Mouse (Mus musculus) lung, adult 2 months (tissue): ENCODE results near the gene Aoc1. TPM values are rescaled to one million over a fixed set of nuclear protein-coding genes. Genes with fewer than 3 reads are reported as not detected.
"Not testable (repeated sequence)": the region's sequence is repeated elsewhere in the genome, so short reads cannot be mapped to it uniquely, and the experiment has no call there.

Experiments
- DNase-seq: peaks from one replicate; pipeline ENCODE4 v3.0.0; 2022
- H3K4me1 ChIP-seq: fragments of 200-500 bp; 2 replicates; pipeline ENCODE4 v1.6.1; 2011; ENCODE audit warnings: low read length; ENCODE audit not compliant: control insufficient read depth, insufficient read depth
- H3K4me3 ChIP-seq: fragments of 200-500 bp; replicated peaks from 2 replicates; pipeline ENCODE3; 2011; ENCODE audit warnings: low read depth, mild to moderate bottlenecking, control low read depth, low read length; ENCODE audit errors: extremely low read depth
- CTCF ChIP-seq: fragments of 200-500 bp; IDR thresholded peaks from 2 replicates; pipeline ENCODE4 v1.5.1; 2011; ENCODE audit warnings: mild to moderate bottlenecking, low read length, control low read depth; ENCODE audit not compliant: insufficient read depth
- POLR2A ChIP-seq: fragments of 200-500 bp; IDR thresholded peaks from 2 replicates; pipeline ENCODE4 v1.6.1; 2011; ENCODE audit warnings: low read depth, mild to moderate bottlenecking, control low read depth, low read length, borderline replicate concordance; ENCODE audit errors: extremely low read depth
- WGBS: fragments of 180-500 bp; shearing (Covaris S2); methylation state at CpG from one replicate; pipeline ENCODE4 v1.1.7; 2018; 5-methylcytosine and 5-hydroxymethylcytosine counted together
- polyA plus RNA-seq: library from polyadenylated mRNA; depleted of rRNA; stranded (reverse); fragments of >200 nt; gene quantifications from 2 replicates; pipeline ENCODE4 v1.2.3, GENCODE M21; 2012

The Aoc1 gene
- polyA plus RNA-seq, 1 experiment, result 4.8 TPM

GRCm38 (mm10) chr6:48867158-48867557, 5.5 kb upstream of the Aoc1 start:
- WGBS, result 79% methylated on average over 4 of the region's 4 CpGs
- H3K4me1 ChIP-seq, result 0 out of 2 replicates have a peak, but pooled peaks cover 2% of the 10 kb centered on the region
- H3K4me3 ChIP-seq, result no peak overlapping the region
- DNase-seq, result no peak
- TF ChIP-seq POLR2A (no peak), CTCF (no peak)

DNA sequence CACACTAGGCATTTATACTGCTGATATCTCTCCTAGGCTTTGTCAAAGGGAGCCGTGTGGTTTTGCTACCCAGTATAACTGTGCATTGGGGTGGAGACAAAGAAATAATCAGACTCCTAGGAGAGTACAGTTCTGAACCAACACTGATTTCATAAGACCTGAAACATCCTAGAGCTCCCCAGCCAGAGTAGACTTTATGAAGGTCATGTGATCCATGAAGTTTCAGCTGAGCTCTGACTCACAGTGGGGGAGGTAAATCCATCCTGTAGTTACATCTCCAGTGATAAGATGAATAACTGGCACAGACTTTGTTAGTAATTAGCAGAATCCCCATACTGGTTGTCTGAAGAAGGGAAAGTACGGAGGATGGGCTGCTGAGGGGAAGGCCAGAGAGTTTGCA, 2.9 kb upstream of the Aoc1 start:
- 63% methylated on average over 2 of the region's 2 CpGs for WGBS
- Histone ChIP-seq H3K4me1 (no peaks in the 10 kb centered on the region), H3K4me3 (no peak overlapping the region)
- TF ChIP-seq POLR2A (no peak), CTCF (no peak)
- no peak for DNase-seq

DNA sequence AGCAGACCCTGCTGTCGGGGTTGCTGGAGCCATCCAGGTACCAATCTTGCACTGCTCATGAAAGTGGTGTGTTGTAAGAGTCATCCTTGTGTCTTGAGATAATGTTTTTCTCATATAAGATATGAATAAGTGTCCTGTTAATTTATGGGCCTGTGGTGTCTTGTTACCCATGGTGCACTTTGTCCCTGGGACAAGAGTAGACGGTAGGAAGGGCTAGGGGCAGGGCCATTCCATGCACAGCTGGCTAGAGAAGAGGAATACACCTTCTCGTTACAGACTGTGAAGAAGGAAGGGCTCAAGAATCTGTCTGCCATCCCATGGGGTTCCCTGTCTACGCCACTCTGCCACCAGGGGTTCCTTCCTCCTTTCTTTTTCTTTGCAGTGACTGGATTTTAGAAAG, 1.9 kb downstream of the Aoc1 start:
- no peak for DNase-seq
- H3K4me3 ChIP-seq, result no peak overlapping the region
- TF ChIP-seq POLR2A (no peak), CTCF (no peak)
- 87% methylated on average over 4 of the region's 4 CpGs for WGBS
- H3K4me1 ChIP-seq, result no peaks in the 10 kb centered on the region

DNA sequence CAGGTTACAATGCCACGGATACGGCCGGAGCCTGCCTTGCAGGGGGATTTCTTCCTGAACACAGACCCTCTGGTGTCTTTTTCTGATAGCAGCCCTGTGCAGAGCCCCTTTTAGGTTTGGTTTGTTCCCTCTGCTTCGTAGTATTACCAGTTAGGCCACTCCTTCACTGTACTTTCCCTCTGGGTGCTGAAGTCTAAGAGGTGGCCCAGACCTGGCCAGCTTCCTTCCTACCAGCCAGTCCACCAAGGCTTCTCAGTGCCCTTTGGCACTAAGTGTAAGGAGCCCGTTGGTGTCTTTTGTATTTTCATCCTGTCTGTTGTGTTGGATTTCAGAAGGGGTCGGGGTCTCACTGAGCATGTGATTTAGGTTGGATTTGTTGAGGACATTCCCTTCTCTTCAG, 2.8 kb downstream of the Aoc1 start:
- TF ChIP-seq POLR2A (no peak), CTCF (no peak)
- no peaks in the 10 kb centered on the region for H3K4me1 ChIP-seq
- no peak for DNase-seq
- 87% methylated on average over 6 of the region's 6 CpGs for WGBS
- no peak overlapping the region for H3K4me3 ChIP-seq

- 70% methylated on average over 5 of the region's 5 CpGs for WGBS
- H3K4me1 ChIP-seq, result no peaks in the 10 kb centered on the region
- H3K4me3 ChIP-seq, result no peak overlapping the region
- no peak for DNase-seq
- no peak for TF ChIP-seq POLR2A
- no peak for TF ChIP-seq CTCF
Measured at GRCm38 (mm10) chr6:48876510-48877135, 3.9 kb downstream of the Aoc1 start.

DNA sequence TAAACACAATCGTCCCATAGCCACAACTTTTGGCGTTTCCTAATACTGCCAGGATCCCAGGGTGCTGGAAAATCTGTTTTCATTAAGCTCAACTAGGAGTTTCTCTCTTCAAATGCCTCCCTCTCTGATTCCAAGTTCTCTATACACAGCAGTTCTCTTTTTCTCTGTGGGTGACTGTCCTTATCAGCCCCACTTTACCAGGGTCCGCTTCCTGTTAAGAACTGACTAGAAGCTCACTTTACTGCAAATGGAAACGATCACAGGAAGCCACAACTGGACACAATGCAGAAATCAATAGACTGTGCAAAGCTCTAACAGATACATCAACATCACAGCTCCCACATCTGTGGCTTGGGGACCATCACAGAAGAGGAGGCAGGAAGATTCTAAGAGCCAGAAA, 21.5 kb downstream of the Aoc1 start:
- H3K4me1 ChIP-seq, result no peaks in the 10 kb centered on the region
- H3K4me3 ChIP-seq, result no peak overlapping the region
- no peak for DNase-seq
- TF ChIP-seq POLR2A (no peak), CTCF (no peak)
- WGBS, result 39% methylated on average over 4 of the region's 4 CpGs

DNA sequence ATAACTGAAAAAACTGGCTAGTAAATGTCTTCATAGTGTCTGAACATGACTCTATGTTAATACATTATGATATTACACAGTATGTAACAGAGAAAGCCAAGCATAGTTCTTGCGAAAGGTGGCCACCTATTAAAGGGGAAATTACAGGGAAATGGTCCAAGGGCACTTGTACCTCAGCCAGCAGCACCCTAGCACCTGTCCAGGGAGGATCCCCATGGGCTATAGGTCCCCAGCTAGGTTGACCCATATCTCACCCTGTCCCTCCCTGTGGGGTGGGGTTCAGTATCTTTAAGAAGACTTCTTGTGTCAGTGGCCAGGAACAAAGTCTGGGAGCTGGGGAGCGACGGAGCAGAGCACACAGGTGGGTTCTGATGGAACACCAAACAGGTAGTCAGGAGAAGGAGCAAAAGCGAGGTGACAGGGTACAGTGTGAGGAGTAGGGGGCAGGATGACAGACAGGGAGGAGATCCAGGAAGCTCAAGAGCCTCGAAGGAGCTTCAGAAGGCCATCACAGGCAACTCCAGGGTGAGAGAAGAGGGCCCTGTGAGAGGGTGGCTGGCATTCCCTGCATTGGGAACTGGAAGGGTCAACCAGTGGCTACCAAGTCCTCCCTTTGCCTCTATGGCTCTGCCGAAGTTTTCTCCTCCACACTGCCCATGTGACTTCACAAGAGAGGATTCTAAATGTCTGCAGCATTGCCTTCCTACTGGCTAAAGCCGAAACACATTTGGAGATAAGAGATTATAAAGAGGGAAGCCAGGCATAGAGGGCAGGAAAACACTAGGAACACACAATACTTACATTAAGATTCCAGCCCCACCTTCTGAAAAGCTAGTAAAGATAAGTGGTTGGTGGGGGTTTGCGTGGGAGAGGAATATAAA, 22.5 kb downstream of the Aoc1 start:
- 76% methylated on average over 8 of the region's 8 CpGs for WGBS
- H3K4me1 ChIP-seq, result no peaks in the 10 kb centered on the region
- no peak for DNase-seq
- TF ChIP-seq CTCF (no peak), POLR2A (no peak)
- no peak overlapping the region for H3K4me3 ChIP-seq

DNA sequence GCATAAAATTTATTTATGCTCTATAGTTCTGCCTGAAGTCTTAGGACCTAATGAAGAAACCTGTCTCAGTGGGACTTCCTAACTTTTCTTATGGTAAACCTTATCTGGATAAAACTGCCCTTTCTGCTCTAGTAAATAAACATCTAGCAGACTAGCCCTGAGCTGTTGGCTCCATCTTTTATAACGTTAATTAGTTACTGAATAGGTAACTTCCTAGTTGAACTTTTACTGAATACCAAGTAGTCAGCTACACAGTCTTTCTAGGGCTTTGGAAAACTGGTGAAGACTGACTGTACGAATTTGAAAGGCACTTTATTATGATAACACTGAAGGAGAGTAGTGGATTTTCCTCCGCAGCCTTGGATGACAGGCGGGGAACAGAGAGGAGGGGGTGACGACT, 23.2 kb downstream of the Aoc1 start:
- 89% methylated on average over 5 of the region's 5 CpGs for WGBS
- Histone ChIP-seq H3K4me1 (no peaks in the 10 kb centered on the region), H3K4me3 (no peak overlapping the region)
- DNase-seq, result no peak
- TF ChIP-seq POLR2A (no peak), CTCF (no peak)

DNA sequence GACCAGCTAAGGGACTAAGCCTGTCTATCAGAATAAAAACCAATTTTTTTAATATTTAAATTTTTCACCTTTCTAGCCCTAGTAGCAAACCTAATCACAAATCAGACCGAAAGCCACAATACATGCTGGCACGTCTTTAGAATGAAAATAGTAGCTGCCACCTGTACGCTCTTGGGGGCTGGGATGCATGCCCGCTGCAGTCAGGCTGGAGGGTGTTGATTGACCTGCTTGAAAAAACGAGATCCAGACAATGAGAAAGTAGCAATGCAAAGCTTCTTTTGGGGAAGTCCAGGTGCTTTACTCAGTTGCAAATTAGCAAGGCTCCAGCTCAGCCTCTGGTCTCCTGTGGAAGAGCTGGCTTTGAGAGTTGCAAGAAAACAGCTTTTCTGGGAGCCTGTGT, 24.3 kb downstream of the Aoc1 start:
- Histone ChIP-seq H3K4me1 (no peaks in the 10 kb centered on the region), H3K4me3 (no peak overlapping the region)
- WGBS, result 80% methylated on average over 5 of the region's 5 CpGs
- no peak for TF ChIP-seq CTCF
- TF ChIP-seq POLR2A, result no peak
- no peak for DNase-seq

GRCm38 (mm10) chr6:48901316-48901715, 28.6 kb downstream of the Aoc1 start:
- not testable (repeated sequence) for DNase-seq, H3K4me1 ChIP-seq, H3K4me3 ChIP-seq
- WGBS, result 79% methylated on average over 11 of the region's 11 CpGs
